Comparison of ENCODE assay signal across 11 mouse cellular contexts in the genomic region with DNA sequence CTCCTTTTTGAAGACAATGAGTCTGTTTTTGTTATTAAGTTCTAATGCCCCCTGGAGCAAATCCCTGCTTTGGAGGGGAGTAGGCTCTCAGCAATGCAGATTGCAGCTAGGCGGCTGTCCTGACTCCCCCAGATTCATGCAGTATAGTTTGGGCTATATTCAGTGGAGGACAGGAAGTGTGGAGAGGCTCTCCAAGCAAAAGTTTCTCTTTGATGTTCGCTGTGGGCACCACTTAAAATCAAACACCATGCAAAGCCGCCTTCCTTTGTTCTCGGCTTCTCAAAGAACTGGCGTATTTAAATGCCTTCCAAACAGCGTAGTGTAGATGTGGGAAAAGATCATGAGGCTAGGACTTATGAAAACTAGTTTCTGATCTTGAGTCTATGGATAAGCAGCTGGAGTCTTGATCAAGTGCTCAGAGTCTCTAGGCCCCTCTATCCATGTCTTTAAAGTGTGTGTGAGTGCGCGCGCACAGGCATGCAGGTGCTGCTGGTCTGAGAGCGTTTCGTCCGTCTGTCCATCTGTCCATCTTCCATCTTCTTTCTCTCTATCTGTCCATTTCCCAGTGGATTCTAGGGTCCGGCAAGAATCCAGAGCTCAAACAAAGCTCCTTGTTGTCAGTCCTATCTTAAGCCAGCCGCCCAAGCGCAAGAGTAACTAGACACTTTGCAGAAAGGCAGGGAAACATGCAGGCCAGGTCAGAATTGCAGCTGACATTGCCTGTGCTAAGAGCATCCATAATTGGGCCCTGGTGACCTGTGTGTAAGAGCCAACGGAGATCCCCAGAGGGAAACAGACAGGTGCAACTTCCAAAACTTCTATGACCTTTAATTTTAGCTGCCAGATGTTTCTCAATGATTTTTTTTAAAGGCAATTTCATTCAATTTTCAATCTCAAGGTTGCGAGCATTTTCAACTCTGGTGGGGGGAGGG.
DNase-seq lines count a peak whose midpoint lies in the region; ATAC-seq lines count a peak whose summit lies in the region.
"Had no signal": no experiment of that assay in that cellular context is flagged by ENCODE, and none has a peak within 500 bp of the region (broad histone marks: within the 10 kb centered on the region; RNA-seq: fewer than 3 reads in every experiment).

No protein-coding gene starts in this region.

- no peak overlapping the region for H3K9ac ChIP-seq in heart, embryonic 13.5 days
- H3K9ac ChIP-seq in heart, embryonic 12.5 days: no peak overlapping the region
- no peak overlapping the region for H3K9ac ChIP-seq in limb, embryonic 13.5 days

- H3K27ac ChIP-seq in heart, embryonic 13.5 days (replicated peaks): peak overlapping the region; percentile 34; the same call in 1 of the 2 replicates
- no peak overlapping the region for H3K27ac ChIP-seq in heart, embryonic 12.5 days (ENCODE audit: poor library complexity, severe bottlenecking)
- peak overlapping the region; percentile 61; the same call in 1 of the 2 replicates for H3K27ac ChIP-seq in limb, embryonic 13.5 days

- DNase-seq in thymus, postnatal 25 days: peak; percentile 9
- DNase-seq in thymus, postnatal 4 days: no peak
- DNase-seq in urinary bladder, postnatal 10 days (ENCODE audit: low spot score): no peak
- DNase-seq in layer of hippocampus, postnatal 36 days: no peak
- DNase-seq: kidney, adult 2 months; lung, postnatal 4 days had no signal

- H3K4me3 ChIP-seq in heart, embryonic 13.5 days: no peak overlapping the region
- H3K4me3 ChIP-seq in heart, embryonic 12.5 days: no peak overlapping the region
- H3K4me3 ChIP-seq in limb, embryonic 13.5 days: no peak overlapping the region

- H3K9me3 ChIP-seq in heart, embryonic 13.5 days: no peaks in the 10 kb centered on the region
- H3K9me3 ChIP-seq in heart, embryonic 12.5 days (replicated peaks): no peaks in the 10 kb centered on the region
- no peaks in the 10 kb centered on the region for H3K9me3 ChIP-seq in limb, embryonic 13.5 days

- no peak overlapping the region for H3K4me2 ChIP-seq in heart, embryonic 13.5 days
- H3K4me2 ChIP-seq in heart, embryonic 12.5 days: no peak overlapping the region
- H3K4me2 ChIP-seq in limb, embryonic 13.5 days (replicated peaks): no peak overlapping the region

- ATAC-seq in heart, embryonic 13.5 days (ENCODE audit: extremely low read depth, insufficient number of reproducible peaks, low FRiP score, low TSS enrichment): no peak
- ATAC-seq in heart, embryonic 12.5 days (ENCODE audit: insufficient number of reproducible peaks, low FRiP score): no peak
- ATAC-seq in limb, embryonic 13.5 days (ENCODE audit: low FRiP score, low read depth): no peak
- ATAC-seq in erythroblast, adult 5-6 weeks (replicated peaks; ENCODE audit: low FRiP score, poor library complexity, severe bottlenecking): no peak

- H3K36me3 ChIP-seq in heart, embryonic 13.5 days: no peaks in the 10 kb centered on the region
- no peaks in the 10 kb centered on the region for H3K36me3 ChIP-seq in heart, embryonic 12.5 days
- H3K36me3 ChIP-seq in limb, embryonic 13.5 days: no peaks in the 10 kb centered on the region

- peaks cover 44% of the 10 kb centered on the region for H3K4me1 ChIP-seq in heart, embryonic 13.5 days
- H3K4me1 ChIP-seq in heart, embryonic 12.5 days (replicated peaks): peaks cover 41% of the 10 kb centered on the region
- peaks cover 64% of the 10 kb centered on the region for H3K4me1 ChIP-seq in limb, embryonic 13.5 days

- no peaks in the 10 kb centered on the region for H3K27me3 ChIP-seq in heart, embryonic 13.5 days (replicated peaks)
- H3K27me3 ChIP-seq in heart, embryonic 12.5 days (replicated peaks): no peaks in the 10 kb centered on the region
- H3K27me3 ChIP-seq in limb, embryonic 13.5 days: no peaks in the 10 kb centered on the region
- H3K27me3 ChIP-seq: CH12.LX had no signal

- 62% methylated on average over 17 of the region's 17 CpGs for whole genome bisulfite sequencing in heart, embryonic 13.5 days
- 60% methylated on average over 17 of the region's 17 CpGs for WGBS in heart, embryonic 12.5 days
- 52% methylated on average over 17 of the region's 17 CpGs for WGBS in limb, embryonic 13.5 days
